Mouse (Mus musculus) intestine, postnatal 0 days (tissue): ENCODE results near the gene Samhd1. TPM values are rescaled to one million over a fixed set of nuclear protein-coding genes. Genes with fewer than 3 reads are reported as not detected.
A peak's percentile ranks its signal among the peaks of the same experiment; 100 is the strongest.

Experiments used
- ATAC-seq: fragments of 200-750 bp; cut with Nextera tagmentation; 2 replicates; pipeline ENCODE4 v1.8.0; 2017; ENCODE audit warnings: mild to moderate bottlenecking, moderate TSS enrichment, moderate library complexity
- H3K27ac ChIP-seq: fragments of 300-500 bp; sonication (generic); 2 replicates; pipeline ENCODE4 v1.5.1; 2014; ENCODE audit warnings: mild to moderate bottlenecking, low read depth, low read length, moderate library complexity
- H3K27me3 ChIP-seq: fragments of 300-500 bp; sonication (generic); replicated peaks from 2 replicates; pipeline ENCODE4 v1.6.1; 2014; ENCODE audit warnings: low read length, mixed read lengths; ENCODE audit not compliant: control insufficient read depth, insufficient read depth
- H3K36me3 ChIP-seq: fragments of 300-500 bp; sonication (generic); 2 replicates; pipeline ENCODE4 v1.6.1; 2014; ENCODE audit warnings: mild to moderate bottlenecking, moderate library complexity; ENCODE audit not compliant: control insufficient read depth, insufficient read depth
- H3K4me1 ChIP-seq: fragments of 300-500 bp; sonication (generic); replicated peaks from 2 replicates; pipeline ENCODE4 v1.6.1; 2014; ENCODE audit warnings: antibody characterized with exemption, low read length, mixed read lengths; ENCODE audit not compliant: control insufficient read depth, insufficient read depth
- H3K4me2 ChIP-seq: fragments of 300-500 bp; sonication (generic); replicated peaks from 2 replicates; pipeline ENCODE4 v1.6.1; 2014; ENCODE audit warnings: low read depth, mild to moderate bottlenecking, moderate library complexity
- H3K4me3 ChIP-seq: fragments of 300-500 bp; sonication (generic); 2 replicates; pipeline ENCODE4 v1.5.1; 2014; ENCODE audit warnings: low read depth, low read length
- H3K9ac ChIP-seq: fragments of 300-500 bp; sonication (generic); 2 replicates; pipeline ENCODE4 v1.6.1; 2014; ENCODE audit warnings: mild to moderate bottlenecking, low read depth, low read length
- H3K9me3 ChIP-seq: fragments of 300-500 bp; sonication (generic); 2 replicates; pipeline ENCODE4 v1.6.1; 2016; ENCODE audit warnings: mixed run types; ENCODE audit not compliant: control insufficient read depth
- CTCF ChIP-seq: sonication (generic); IDR thresholded peaks from 2 replicates; pipeline ENCODE4 v1.5.1; 2016; ENCODE audit warnings: low read depth, mild to moderate bottlenecking, control low read depth, antibody characterized with exemption, moderate library complexity
- WGBS: fragments of 180-500 bp; shearing (Covaris S2); extraction: QIAGEN DNeasy Blood & Tissue Kit; methylation state at CpG from one replicate; pipeline ENCODE4 v1.1.7; 2014; 5-methylcytosine and 5-hydroxymethylcytosine counted together
- polyA plus RNA-seq: library from polyadenylated mRNA; unstranded; fragments of >200 nt; fragmentation: Nextera tagmentation; extraction: Ambion mirVana; gene quantifications from 2 replicates; pipeline ENCODE4 v1.2.1, GENCODE M21; 2015

Samhd1 gene
- polyA plus RNA-seq, 1 experiment from 2014 or later, result 29.4 TPM

DNA sequence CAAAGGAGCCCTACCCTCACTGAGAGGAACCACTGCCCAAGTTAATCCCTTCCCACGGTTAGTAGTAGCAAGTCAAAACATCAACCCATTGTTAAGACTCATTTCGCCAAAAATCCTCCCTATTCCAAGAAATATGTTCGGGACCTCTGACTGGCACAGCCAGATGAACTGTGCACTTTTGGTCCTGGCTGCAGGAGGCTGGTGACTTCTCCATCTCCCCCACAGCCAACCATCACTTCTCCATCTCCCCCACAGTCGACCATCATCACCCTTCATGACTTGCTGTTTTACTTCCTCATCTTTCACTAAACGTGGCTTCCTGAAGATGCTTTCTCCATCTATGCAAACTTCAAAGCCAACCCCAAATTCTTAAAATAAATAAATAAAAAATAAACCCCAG lies 3.7 kb upstream of the Samhd1 start:
- Histone ChIP-seq H3K27me3 (no peaks in the 10 kb centered on the region), H3K9me3 (no peaks in the 10 kb centered on the region), H3K4me3 (no peak overlapping the region), H3K4me2 (no peak overlapping the region), H3K4me1 (0 out of 2 replicates have a peak, but pooled peaks cover 4% of the 10 kb centered on the region), H3K9ac (no peak overlapping the region), H3K27ac (no peak overlapping the region), H3K36me3 (no peaks in the 10 kb centered on the region)
- ATAC-seq, result no peak
- 79% methylated on average over 5 of the region's 5 CpGs for WGBS
- TF ChIP-seq CTCF, result no peak

- H3K9ac ChIP-seq, result no peak overlapping the region
- 0 out of 2 replicates have a peak, but pooled peaks cover 4% of the 10 kb centered on the region for H3K4me1 ChIP-seq
- 86% methylated on average over 9 of the region's 9 CpGs for WGBS
- no peaks in the 10 kb centered on the region for H3K27me3 ChIP-seq
- H3K27ac ChIP-seq, result no peak overlapping the region; the same call in 1 of the 2 replicates
- no peak for TF ChIP-seq CTCF
- no peak overlapping the region for H3K4me2 ChIP-seq
- H3K36me3 ChIP-seq, result no peaks in the 10 kb centered on the region
- H3K4me3 ChIP-seq, result no peak overlapping the region
- no peaks in the 10 kb centered on the region for H3K9me3 ChIP-seq
- no peak for ATAC-seq
These were observed 3.1 kb upstream of the Samhd1 start for GRCm38 (mm10) chr2:157137959-157138731.

- no peaks in the 10 kb centered on the region for H3K36me3 ChIP-seq
- no peaks in the 10 kb centered on the region for H3K27me3 ChIP-seq
- H3K27ac ChIP-seq, result no peak overlapping the region
- H3K9ac ChIP-seq, result no peak overlapping the region
- WGBS, result 66% methylated on average over 2 of the region's 2 CpGs
- H3K4me3 ChIP-seq, result no peak overlapping the region
- H3K4me1 ChIP-seq, result 0 out of 2 replicates have a peak, but pooled peaks cover 4% of the 10 kb centered on the region
- no peak for TF ChIP-seq CTCF
- no peak for ATAC-seq
- H3K4me2 ChIP-seq, result no peak overlapping the region
- H3K9me3 ChIP-seq, result no peaks in the 10 kb centered on the region
These were observed 1.6 kb upstream of the Samhd1 start for GRCm38 (mm10) chr2:157136646-157137045.

DNA sequence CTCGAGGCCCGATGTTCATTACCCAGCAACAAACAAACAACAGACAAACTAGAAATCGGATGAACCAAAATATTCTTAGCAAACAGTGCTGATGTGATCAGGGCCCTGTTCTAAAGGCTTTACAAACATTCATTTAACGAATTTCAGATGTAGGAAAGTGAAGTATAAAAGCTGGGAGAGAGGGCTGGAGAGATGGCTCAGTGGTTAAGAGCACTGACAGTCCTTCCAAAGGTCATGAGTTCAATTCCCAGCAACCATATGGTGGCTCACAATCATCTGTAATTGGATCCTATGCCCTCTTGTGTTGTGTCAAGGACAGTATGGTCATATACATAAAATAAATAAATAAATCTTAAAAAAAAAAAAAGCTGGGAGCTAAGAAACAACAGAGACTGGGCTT lies 1.1 kb upstream of the Samhd1 start:
- Histone ChIP-seq H3K36me3 (no peaks in the 10 kb centered on the region), H3K27me3 (no peaks in the 10 kb centered on the region), H3K9ac (no peak overlapping the region), H3K9me3 (no peaks in the 10 kb centered on the region), H3K4me2 (no peak overlapping the region), H3K27ac (no peak overlapping the region), H3K4me3 (no peak overlapping the region), H3K4me1 (0 out of 2 replicates have a peak, but pooled peaks cover 4% of the 10 kb centered on the region)
- no peak for ATAC-seq
- TF ChIP-seq CTCF, result no peak
- 83% methylated on average over 4 of the region's 4 CpGs for WGBS

DNA sequence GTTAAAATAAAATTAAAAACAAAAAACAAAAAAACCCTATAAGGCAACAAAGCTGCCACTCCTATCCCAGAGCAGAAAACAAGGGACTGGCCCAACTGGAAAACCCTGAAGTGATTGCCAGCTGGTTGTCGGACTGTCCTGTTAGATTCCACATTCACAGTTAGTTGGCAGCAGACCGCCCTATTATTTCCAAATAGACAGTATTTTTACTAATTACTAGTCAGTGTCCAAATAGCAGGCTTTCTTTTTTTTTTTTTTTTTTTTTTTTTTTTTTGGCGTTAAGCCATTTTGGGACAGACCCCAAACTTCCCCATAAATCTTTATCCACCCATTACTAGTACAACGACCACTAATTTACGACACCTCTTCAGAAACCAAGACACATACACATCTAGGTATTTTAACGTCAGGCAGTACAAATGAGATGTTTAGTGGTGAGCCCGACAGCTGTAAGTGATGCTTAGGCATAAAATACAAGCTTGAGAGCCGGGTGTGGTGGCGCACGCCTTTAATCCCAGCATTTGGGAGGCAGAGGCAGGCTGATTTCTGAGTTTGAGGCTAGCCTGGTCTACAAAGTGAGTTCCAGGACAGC lies 560 bp upstream of the Samhd1 start:
- H3K9me3 ChIP-seq, result no peaks in the 10 kb centered on the region
- H3K36me3 ChIP-seq, result no peaks in the 10 kb centered on the region
- H3K27ac ChIP-seq, result peak overlapping the region; percentile 76
- no peaks in the 10 kb centered on the region for H3K27me3 ChIP-seq
- WGBS, result 73% methylated on average over 10 of the region's 10 CpGs
- no peak for TF ChIP-seq CTCF
- H3K4me3 ChIP-seq, result peak overlapping the region; percentile 62
- ATAC-seq, result no peak
- H3K4me2 ChIP-seq, result peak overlapping the region; percentile 90
- no peak overlapping the region for H3K9ac ChIP-seq
- 0 out of 2 replicates have a peak, but pooled peaks cover 4% of the 10 kb centered on the region for H3K4me1 ChIP-seq

GRCm38 (mm10) chr2:157134479-157134931 lies 560 bp downstream of the Samhd1 start:
- 0% methylated on average over 25 of the region's 25 CpGs for WGBS
- peak; percentile 25 for ATAC-seq

More at GRCm38 (mm10) chr2:157134479-157134931, 560 bp downstream of the Samhd1 start:
- H3K4me3 ChIP-seq, result peak overlapping the region; percentile 62
- no peak for TF ChIP-seq CTCF
- peak overlapping the region; percentile 76 for H3K27ac ChIP-seq
- H3K36me3 ChIP-seq, result no peaks in the 10 kb centered on the region
- no peaks in the 10 kb centered on the region for H3K27me3 ChIP-seq
- 0 out of 2 replicates have a peak, but pooled peaks cover 4% of the 10 kb centered on the region for H3K4me1 ChIP-seq
- peak overlapping the region; percentile 90 for H3K4me2 ChIP-seq
- peak overlapping the region; percentile 65 for H3K9ac ChIP-seq
- H3K9me3 ChIP-seq, result no peaks in the 10 kb centered on the region
